Mouse (Mus musculus): ENCODE data around the gene Eif2d.

The Eif2d gene

GRCm38 (mm10) chr1:131184956-131185660 lies 32.1 kb downstream of the Eif2d start:
- no peak for DNase-seq

GRCm38 (mm10) chr1:131185821-131186506 lies 33.0 kb downstream of the Eif2d start:
- DNase-seq: no peak

DNA sequence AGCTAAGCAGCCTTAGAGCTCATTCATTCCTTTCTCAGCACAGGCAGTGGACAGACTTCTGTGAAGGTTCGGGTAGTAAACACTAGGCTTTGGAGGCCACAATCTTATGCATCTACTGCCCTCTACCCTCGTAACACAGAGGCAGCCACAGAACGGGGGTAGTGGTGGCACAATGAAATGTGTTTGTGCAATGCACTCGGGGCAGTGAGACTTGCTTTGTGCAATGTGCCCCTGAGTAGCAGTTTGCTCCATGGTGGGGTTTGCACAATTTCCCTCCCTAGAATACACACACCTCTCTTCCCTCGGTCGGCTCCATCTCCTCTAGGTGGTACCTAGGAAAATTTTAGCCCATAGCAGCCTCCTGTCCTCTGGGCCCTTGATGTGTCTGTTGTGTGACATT lies 34.0 kb downstream of the Eif2d start:
- DNase-seq: no peak

DNA sequence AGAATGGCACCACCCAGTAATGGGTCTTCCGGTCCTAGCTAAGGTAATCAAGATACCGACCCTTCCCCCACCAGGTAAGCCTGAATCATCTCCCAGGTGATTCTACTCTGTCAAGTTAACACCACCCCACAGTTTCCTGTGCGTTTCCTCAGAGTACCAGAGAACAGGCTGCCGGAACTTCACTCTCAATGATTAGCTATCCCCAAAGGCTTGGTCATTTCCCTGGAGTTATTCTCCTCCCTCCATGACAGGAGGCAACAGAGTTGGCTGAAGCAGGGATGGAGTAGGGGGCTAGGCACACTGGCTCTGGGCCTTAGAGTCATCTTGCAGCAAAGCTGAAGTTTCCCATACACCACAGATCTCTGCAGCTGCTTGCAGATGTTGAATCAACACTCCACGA lies 34.9 kb downstream of the Eif2d start:
- no peak for DNase-seq

- DNase-seq: no peak
Observed at GRCm38 (mm10) chr1:131188655-131189054, 35.7 kb downstream of the Eif2d start.

DNA sequence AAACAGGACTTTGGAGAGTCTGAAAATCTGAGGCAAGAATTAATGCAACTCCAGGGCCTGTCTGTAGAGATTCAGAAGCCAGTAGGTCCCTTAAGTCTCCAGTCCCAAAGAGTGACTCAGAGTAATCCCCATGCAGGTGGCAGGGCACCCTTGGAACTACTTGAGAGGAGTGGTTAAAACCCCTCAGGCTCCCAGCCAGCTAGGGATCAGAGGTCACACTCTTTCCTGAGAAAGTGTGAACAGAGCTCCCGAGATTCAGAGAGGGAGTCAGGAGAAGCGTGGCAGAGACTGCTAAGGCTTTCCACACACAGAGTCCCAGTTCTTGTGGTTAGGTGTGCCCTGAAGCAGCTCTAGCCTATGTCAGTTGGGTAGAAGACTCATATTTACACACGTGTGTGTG lies 40.8 kb downstream of the Eif2d start:
- DNase-seq: peak; percentile 62

DNA sequence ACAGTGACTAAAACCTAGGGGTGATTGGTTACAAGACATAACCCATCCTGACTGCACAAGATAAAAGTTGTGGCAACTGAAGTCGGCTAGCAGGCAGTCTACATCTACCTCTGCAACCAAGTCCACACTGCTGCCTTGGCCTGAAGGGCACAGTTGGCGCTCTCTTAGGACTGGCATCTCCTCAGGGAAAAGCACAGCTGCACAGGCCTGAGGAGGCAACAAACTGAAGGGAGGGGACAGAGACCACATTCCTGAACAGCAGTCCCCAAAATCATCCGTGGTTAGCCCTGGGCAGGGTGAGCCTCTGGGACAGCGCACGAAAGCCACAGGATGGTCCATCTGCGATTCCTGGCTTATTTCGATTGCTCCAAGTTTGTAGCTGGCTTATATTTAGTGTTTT lies 42.7 kb downstream of the Eif2d start:
- DNase-seq: no peak

GRCm38 (mm10) chr1:131196107-131196506 lies 43.1 kb downstream of the Eif2d start:
- DNase-seq: no peak

GRCm38 (mm10) chr1:131198417-131198960 lies 45.5 kb downstream of the Eif2d start:
- no peak for DNase-seq

- DNase-seq: no peak
Observed at GRCm38 (mm10) chr1:131199118-131199821, 46.3 kb downstream of the Eif2d start.

GRCm38 (mm10) chr1:131199976-131200375 lies 47.0 kb downstream of the Eif2d start:
- DNase-seq: peak; percentile 64

DNA sequence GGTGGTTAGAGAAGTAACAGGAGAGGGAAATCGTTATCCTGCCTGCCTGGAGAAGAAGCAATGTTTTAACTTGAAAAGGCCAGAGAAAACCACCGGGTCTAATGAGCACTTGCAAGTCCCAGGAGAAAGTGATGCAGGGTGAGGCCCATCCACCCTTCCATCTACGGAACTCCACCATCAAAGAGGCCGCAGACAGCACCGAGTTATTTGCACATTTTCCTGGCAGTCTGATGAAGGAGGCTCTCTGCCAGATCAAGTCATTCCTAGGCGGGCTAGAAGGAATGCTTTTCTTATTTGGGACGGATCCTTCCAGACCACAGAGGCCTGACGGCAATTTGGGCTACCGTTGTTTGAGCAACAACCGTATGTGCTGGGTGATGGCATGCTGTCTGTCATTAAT lies 47.6 kb downstream of the Eif2d start:
- no peak for DNase-seq

GRCm38 (mm10) chr1:131201391-131201790 lies 48.4 kb downstream of the Eif2d start:
- no peak for DNase-seq

DNA sequence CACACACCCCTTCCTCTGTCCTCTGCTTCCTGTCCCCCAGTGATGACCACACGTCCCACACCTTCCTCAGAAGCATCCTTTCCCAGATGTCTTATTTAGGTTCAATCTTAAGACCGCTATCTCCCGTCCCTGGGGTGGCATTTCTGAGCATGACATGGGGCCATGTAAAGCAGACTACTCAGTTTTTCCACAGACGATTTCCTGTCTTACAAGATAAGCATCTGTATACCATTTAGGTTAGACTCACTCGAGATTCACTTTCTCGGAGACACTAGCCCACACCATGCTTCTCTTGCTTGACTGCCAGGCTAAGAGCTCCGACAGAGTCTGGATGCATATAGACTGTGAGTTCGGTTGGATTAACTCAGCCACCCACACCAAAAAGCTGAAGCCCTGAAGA lies 51.5 kb downstream of the Eif2d start:
- DNase-seq: no peak

DNA sequence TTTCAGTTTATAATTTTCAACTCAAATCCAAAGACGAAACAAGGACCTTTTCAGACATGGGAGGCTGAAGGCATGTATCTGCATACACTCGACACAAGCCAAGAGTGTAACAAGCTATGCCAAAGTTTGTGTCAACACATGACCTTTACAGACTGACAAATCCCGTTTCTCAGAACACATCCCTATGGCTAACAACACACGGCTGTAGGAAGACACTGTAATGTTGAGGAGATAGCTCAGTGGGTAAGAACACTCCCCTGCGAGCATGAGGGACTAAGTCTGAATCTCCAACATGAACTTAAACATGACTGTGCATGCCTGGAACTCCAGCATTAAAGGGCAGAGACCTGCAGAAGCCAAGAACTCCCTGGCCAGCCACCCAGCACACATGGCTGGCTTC lies 53.4 kb downstream of the Eif2d start:
- no peak for DNase-seq

DNA sequence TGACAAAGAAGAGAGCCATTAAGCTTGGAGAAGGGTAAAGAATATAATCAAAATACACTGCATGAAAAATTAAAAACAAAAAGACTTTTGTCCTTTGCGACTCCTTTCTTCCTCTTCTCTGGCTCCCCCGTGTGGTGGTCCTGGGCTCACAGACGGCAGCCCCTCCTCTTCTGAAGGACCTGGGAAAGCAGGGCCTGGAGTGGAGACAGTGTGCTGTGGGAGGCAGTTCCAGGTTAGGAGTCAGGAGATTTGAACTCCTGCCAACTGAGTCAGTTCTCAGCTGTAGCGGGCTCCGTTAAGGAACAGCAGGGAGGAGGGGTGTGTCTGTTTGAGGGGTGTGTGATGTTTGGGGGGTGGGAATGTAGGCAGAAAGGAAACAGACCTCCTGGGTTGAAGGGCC lies 54.5 kb downstream of the Eif2d start:
- peak; percentile 85 for DNase-seq

GRCm38 (mm10) chr1:131208081-131208480 lies 55.1 kb downstream of the Eif2d start:
- no peak for DNase-seq

DNA sequence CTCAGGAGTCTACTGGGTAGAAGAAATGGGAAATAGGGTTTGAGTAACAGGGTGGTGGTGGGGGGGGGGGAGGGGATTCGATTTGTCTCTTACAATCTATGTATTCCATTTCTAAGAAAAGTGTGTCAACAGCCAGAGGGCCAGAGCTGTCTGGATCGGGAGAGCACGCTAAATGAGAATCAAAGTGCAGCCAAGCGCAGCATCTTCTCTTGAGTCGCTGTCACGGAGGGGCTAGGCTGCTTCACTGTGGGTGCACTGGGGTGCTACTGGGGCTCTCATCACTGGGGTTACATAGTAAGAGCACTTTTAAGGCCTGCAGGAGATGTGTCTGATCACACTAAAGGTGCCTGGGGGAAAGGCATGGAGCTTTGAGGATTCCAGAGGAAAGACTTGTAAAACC lies 55.8 kb downstream of the Eif2d start:
- DNase-seq: no peak

DNA sequence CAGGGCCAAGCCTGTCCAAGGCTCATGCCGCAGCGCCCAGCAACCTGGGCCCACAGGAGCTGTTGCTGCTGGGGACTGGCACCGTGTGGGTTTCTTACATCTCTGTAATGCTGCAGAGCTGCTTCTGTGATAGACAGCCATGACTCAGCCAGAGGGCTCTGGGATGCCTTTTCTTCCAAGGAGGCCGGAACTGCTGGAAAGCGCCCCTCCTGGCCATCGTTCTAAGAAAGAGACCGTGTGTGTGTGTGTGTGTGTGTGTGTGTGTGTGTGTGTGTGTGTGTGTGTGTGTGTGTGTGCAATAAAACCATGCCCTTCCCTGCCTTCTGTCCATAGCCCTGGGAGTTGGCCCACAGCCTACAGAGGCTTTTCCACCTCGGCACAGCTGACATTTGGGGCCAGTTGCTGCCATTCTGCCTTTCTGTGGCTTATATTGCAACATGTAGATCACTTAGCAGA lies 57.0 kb downstream of the Eif2d start:
- DNase-seq: no peak

GRCm38 (mm10) chr1:131211655-131212054 lies 58.7 kb downstream of the Eif2d start:
- DNase-seq: no peak

DNA sequence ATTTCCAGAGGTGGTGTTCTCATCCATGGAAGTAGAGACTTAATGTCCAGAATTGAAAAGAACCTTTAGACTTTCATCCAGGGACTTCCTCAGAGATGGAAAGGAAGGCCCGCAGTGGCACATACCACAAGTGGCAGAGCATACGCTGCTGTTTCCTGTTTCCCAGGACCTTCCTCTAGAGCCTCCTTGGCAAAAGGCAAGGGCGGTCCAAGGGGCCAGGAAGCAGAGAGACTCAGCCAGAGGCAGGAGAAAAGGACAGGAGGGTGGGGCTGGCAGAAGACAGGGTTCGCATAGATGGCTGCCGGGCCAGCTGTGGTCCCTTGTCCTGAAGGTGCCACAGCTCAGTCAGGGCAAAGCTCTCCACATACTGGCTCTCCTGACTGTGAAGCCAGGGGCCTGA lies 60.0 kb downstream of the Eif2d start:
- peak; percentile 29 for DNase-seq

DNA sequence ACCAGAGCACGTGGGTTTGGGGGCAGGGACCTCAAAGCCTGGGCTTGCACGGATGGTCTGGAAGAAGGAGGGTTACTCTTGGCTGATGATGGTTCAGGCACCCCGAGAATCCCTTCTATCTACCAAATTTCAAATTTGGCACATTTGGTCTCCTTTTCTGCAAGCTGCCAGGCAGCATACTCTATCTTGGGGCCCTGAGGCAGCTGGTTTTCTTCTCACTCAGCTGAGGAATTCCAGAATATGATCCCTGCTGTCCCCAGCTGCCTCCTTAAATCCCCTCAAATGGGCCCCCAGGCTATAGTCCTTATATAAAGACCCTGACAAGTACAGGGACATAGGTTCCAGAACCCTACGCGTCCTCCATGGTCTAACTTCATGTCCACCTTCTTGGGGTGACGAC lies 60.4 kb downstream of the Eif2d start:
- no peak for DNase-seq

GRCm38 (mm10) chr1:131218933-131219332 lies 66.0 kb downstream of the Eif2d start:
- DNase-seq: no peak
